Mouse (Mus musculus) frontal cortex, postnatal 36 days (tissue): ENCODE data around the gene Pheta2.
"Not testable (repeated sequence)": the region's sequence is repeated elsewhere in the genome, so short reads cannot be mapped to it uniquely, and the experiment has no call there.

ENCODE experiments used
- DNase-seq, 2 experiments: peaks; one replicate each; pipeline ENCODE4 v3.0.0; 2022; ENCODE audit warnings: low spot score in 2 of 2

The Pheta2 gene

DNA sequence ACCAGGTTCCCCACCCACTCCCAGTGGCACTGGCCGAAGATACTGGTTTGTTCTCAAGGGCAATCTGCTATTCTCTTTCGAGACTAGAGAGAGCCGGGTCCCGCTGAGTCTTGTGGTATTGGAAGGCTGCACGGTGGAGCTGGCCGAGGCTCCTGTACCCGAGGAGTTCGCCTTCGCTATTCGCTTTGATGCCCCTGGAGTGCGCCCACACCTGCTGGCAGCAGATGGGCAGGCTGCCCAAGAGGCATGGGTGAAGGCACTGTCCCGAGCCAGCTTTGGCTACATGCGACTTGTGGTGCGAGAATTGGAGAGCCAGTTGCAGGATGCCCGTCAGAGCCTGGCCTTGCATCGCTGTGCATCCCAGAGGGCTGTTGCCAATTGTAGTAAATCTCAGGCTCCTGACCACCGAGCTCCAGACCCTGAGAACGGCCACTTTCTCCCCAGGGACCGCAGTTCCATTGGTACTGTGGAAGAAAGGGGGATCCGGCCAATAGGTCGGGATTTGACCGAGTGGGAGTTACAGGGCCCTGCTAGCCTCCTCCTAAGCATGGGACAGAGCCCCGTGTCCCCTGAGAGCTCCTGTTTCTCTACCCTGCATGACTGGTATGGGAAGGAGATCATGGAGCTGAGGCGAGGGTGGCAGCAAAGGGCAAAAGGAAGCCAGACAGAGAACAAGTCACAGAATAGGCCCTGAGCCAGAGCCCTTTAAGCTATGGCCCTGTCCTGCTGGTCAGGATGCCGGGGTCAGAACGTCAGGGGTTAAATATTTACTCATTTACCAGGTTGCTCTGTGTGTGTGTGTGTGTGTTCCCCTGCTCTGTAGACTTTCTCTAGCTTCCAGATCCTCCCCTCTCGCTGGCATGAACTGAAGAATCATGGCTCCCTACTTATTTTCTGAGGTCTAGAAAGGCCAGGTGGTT, 4.9 kb downstream of the Pheta2 start:
- DNase-seq: no peak

GRCm38 (mm10) chr15:82344971-82345370, 6.2 kb downstream of the Pheta2 start:
- no peak for DNase-seq

DNA sequence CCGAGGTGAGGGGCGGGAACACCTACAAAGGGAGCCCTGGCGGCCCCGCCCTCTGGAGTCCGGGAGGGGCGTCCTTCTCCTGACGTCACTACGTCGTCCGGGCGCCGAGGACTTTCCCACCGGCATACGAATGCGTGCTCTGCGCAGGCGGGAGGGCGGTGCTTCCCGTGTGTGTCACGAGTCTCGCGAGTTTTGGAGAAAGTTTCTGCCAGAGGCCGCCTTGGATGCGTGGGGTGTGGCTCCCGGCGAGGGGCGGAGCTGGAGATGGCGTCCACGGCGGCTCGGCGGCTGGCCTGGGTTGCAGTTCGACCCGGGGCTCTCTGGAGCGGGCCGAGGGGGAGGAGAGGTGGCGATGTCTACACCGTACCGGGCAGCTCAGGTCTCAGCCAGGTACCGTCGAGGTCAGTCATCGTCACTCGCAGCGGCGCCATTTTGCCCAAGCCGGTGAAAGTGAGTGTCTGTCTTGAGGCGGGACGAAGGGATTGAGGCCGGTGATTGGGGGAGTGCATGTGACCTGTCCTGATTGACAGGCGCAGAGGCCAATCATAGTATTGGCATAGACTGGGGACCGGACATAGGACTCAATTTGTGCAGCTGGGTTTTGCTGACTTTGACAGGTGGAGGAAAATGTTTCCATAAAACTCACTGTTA, 7.2 kb downstream of the Pheta2 start:
- DNase-seq: peak; percentile 97 to 99

DNA sequence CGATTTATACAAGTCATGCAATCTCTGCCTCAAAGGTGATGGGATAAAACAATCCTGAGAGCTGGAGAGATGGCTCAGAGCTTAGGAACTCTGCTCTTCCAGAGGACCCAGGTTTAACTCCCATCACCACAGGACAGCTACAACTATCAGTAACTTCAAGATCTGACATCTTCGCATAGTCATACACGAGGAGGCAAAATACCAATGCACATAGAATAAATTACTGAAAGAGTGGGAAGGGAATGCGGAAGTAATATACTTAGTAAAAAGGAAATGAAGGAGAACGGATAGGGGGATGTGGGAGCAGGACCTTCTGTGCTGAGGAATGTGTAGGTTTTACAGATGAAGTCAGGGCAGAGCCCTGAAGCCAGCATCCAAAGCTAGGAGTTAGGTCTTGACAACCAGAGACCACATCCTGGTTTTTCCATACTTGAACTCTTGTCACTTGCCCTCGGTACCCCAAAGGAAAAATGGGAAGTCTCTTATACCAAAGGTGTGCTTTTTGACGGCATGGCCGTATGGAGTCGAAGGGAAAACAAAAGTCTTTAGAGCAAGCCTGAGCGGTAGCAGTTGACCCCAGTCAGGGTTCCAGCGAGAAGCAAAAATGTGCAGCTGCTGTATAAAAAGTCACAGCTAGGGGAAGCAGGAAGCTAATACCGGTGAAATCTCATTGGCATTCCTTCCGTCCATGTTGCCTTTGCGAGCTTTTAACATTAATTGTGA, 8.0 kb downstream of the Pheta2 start:
- no peak for DNase-seq

DNA sequence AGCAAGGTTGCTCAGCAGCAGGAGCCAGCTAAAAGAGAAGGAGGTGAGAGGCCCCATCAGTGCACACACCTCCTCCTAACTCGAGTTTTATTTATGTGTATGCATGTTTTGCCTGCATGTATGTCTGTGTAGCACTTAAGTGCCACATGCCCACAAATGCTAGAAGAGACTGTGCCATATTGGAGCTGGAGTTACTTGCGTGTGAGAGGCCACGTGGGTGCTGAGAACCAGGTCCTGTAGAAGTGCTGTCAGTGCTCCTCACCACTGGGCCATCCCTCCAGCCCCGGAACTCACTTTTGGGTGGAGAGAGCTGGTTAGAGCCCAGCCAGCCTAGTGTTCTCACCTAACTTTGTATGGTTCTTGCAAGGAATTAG, 8.5 kb downstream of the Pheta2 start:
- DNase-seq: no peak

GRCm38 (mm10) chr15:82347852-82348251, 9.1 kb downstream of the Pheta2 start:
- no peak for DNase-seq

- no peak for DNase-seq
Measured at GRCm38 (mm10) chr15:82348258-82348998, 9.7 kb downstream of the Pheta2 start.

- DNase-seq: no peak
Measured at GRCm38 (mm10) chr15:82348999-82349341, 10.2 kb downstream of the Pheta2 start.

DNA sequence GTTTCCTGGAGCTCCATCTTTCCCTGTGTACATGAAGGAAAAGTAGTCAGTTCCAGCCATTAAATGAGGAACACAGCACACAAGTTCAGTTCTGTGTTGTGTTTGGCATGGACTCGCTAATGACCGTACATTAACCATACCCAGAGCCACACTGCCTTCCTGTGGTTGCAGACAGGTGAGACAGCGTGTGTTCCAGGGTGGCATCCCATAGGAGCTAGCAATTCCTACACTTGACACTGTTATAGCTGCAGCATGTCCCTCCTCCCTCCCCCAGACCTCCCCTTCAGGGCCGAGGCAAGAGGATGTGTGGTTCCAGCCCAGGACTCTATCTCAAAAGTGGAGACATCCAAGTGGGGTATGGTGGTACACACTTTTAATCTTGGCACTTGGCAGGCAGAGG, 11.6 kb downstream of the Pheta2 start:
- no peak for DNase-seq

DNA sequence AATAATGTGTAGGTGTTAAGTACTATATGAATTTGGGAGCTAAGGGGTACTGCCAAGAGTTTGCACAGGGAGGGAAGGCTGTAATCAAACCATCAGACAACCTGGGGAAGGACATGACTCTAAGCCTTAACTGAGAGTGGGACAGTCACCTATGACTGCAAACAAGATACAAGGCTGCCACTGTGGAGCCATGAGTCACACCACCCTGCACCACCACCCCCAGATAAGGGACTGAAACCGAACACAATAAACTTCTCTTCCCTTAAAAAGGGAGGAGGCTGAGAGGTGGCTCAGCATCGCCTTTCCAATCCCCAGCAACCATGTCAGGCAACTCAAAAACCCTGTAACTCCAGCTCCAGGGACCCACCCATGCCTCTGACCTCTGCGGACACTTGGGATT, 12.7 kb downstream of the Pheta2 start:
- DNase-seq: no peak

DNA sequence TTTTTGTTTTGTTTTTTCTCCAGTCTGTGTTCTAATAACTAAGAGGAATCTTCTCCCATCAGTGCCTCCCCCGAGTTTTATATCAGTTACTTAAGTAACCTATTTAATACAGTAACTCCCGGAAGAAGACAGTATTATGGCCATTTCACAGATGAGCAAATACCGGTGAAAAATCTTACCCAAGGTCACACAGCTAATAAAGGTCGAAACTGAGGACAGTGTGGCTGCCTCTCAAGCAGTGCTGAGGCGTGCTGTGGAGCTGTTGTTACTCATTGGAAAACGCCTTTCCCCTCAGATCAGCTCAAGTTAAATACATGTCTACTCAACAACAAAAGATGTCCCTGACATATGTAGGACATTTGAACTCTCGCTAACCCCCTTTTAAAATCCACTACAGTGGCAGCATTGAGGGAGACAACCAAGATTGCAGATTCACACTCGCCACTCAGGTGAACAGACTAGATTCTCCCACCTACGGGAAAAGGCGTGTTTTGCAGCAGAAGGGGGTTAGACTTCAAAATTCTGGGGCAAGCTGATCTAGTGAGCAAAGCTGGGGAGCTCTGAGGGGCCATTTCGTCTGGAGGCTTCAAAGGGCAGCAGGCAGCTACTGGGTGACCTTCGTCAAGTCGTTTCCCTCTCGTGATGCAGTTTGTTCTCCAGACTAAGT, 14.5 kb downstream of the Pheta2 start:
- peak in 1 of 2 experiments; percentile 18 for DNase-seq

DNA sequence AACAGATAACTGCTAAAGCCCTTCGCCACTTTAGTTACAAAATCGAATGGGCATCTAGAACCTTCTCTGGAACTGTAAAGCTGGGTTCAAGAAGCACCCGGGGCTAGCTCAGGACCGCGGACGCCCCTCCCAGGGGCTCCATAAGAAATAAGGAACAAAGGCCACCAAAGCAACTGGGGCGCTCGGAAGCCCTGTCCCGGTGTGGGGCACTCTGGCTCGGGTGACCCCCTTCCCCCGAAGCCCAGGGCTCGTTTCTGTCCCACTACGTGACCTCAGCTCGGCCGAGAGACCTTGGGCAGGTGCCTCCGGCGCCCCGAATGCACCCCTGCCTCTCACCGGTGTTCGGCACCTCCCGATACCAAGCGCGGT, 15.0 kb downstream of the Pheta2 start:
- no peak for DNase-seq

DNA sequence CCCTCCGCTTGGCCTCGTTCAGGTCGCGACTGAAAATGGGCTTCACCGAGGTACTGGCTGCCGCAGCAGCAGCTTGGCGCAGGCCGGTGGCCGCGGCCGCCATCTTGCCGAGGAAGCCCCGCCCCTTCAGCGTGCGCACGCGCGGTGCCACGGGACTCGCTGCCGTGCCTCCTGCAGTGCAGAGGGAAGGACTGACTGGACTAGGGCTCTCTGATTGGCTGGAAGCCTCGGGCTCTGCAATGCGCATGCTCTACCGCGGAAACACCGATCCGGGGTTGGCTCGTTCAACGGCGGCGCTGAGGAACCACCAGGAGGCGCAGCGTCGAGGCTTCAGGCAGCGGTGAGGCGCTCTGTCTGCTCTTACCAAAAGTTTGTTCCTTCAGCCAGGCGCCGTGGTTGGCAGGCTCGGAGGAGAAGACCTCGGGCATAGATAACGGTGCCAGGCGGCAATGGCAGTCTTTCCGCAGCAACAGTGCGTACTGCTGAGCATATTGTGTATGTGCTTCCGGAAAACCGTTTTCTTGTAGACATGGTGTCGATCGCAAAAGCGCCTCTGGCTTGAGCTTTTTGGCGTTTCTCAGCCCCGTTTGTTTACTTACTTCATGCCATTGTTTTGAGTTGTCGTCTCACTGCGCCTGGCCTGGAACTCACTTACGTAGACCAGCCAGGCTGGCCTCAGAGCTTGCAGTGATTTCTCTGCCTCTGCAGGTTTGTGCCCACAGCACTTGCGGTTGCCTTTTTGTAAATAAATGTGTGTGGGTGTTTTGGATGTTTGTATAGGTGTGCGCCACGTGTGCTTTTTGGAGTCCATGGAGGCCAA, 15.6 kb downstream of the Pheta2 start, which contains the start of gene Ndufa6:
TSS of gene Ndufa6 (minus strand) at position 197 of the 820 bp plus-strand sequence.
- peak; percentile 96 for DNase-seq

- DNase-seq: no peak
Measured at GRCm38 (mm10) chr15:82358431-82359260, 19.9 kb downstream of the Pheta2 start.

GRCm38 (mm10) chr15:82361459-82362018, 22.8 kb downstream of the Pheta2 start:
- no peak for DNase-seq

DNA sequence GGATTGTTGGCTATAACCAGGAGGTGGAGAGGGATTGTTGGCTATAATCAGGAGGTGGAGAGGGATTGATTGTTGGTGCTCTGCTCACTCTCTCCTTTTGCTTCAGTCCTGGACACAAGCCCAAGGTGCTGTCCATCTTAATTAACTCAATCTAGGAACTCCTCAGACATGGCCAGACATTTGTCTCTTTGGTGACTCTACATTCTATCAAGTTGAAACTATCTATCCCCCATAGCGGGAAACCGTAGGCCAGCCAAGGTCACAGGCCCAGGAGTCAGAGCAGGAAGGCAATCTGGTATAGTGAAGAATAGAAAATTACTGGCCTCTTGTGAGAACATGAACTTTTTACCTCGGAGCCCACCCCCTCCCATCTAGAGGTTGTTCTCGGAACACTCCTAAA, 23.5 kb downstream of the Pheta2 start:
- DNase-seq: no peak

DNA sequence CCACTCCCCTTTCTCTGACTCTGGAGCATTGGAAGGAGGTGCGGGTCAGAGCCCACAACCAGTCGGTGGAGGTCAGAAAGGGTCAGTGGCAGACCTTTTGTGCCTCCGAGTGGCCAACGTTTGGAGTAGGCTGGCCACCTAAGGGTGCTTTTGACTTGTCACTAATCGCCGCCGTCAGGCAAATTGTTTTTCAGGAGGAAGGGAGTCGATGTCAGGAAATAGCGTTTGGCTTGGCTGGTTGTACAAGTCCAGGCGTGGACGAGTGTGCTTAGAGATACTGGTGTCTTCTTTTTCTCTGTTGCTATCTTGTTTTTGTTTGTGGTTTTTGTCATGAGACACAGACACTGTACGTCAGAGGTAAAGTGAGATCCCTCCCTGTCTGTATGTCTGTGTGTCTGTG, 25.1 kb downstream of the Pheta2 start:
- not testable (repeated sequence) for DNase-seq

GRCm38 (mm10) chr15:82364561-82364960, 25.8 kb downstream of the Pheta2 start:
- DNase-seq: not testable (repeated sequence)

- no peak for DNase-seq
Measured at GRCm38 (mm10) chr15:82368146-82368545, 29.4 kb downstream of the Pheta2 start.
